Mouse (Mus musculus): Measurements from ENCODE around the gene Fndc8. TPM values are rescaled to one million over a fixed set of nuclear protein-coding genes. Genes with fewer than 3 reads are reported as not detected.
A peak's percentile ranks its signal among the peaks of the same experiment; 100 is the strongest.

Fndc8 gene
- total and polyA plus RNA-seq, 3 experiments: 0.08 to 0.36 TPM; not detected in 1

DNA sequence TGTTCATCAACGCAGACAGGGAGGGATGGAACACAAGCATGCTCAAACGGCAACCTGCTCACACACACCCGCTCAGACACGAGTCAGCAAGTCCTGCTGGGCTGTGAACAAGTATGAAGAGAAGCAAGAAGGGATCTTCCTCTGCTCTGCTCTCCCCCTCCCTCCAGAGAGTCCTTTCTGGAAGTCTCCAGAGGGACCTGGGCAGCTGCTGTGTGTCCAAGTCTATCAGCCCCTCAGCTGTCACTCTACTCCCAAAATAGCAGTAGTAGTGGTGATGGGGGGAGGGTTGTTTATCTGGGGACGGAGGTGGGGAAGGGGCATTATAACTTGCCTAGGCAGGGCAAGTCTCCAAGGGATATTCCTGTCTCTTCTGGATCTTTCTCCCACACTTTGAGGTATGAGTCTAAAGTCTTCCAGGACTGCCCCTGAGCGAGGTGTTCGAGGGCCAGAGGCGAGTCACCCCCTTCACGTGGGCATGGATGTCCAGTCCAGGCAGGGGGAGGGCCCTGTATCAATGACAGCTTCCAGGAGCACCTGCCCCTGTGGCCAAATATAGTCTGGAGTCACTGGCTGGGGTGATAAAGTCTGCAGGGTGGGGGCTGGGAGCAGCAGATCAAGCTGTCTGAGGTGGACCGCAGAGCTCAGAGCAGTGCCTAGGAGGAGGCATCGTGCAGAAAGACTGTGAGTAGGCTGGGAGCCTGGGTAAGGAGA lies 18.9 kb downstream of the Fndc8 start:
- H3K4me3 ChIP-seq (replicated peaks in 1 of 3; ENCODE audit: low read depth in 2 of 3, low read length in 2 of 3, poor library complexity in 1 of 3): no peak overlapping the region
- DNase-seq (ENCODE audit: extremely low read depth): no peak
- H3K27ac ChIP-seq (ENCODE audit: insufficient read depth, low read depth): no peak overlapping the region
- H3K79me2 ChIP-seq (replicated peaks; ENCODE audit: control insufficient read depth, extremely low read depth, insufficient read depth, poor library complexity, severe bottlenecking): peaks cover 16% of the 10 kb centered on the region
- peaks cover 3 to 25% of the 10 kb centered on the region in 2 experiments; a peak in 2 of 4 replicates for H3K4me1 ChIP-seq (ENCODE audit: control insufficient read depth in 1 of 2, insufficient read depth in 2 of 2)
- TF ChIP-seq ELF1 (IDR thresholded peaks at IDR 0.05; ENCODE audit: low read depth, low read length) (no peak), ZKSCAN1 (IDR thresholded peaks at IDR 0.05; ENCODE audit: borderline replicate concordance, low read depth, low read length) (no peak), UBTF (IDR thresholded peaks at IDR 0.05; ENCODE audit: low read depth, low read length) (no peak), GABPA (IDR thresholded peaks at IDR 0.05; ENCODE audit: insufficient replicate concordance, low read depth, low read length) (no peak), NRF1 (IDR thresholded peaks at IDR 0.05; ENCODE audit: low read depth, low read length) (no peak), MXI1 (IDR thresholded peaks at IDR 0.05; ENCODE audit: low read depth, low read length) (no peak), MYC (IDR thresholded peaks at IDR 0.05; ENCODE audit: low read depth, low read length) (no peak), KAT2A (IDR thresholded peaks at IDR 0.05; ENCODE audit: insufficient replicate concordance, low read length) (no peak), CHD2 (IDR thresholded peaks at IDR 0.05; ENCODE audit: low read length) (no peak), PAX5 (IDR thresholded peaks at IDR 0.05; ENCODE audit: low read length) (no peak), USF1 (IDR thresholded peaks at IDR 0.05; ENCODE audit: low read depth, low read length) (no peak)
- in situ Hi-C loops (cut with MboI; ENCODE audit: low pct_ligation_motif_present, low pct_unique_long_range_greater_than_20kb, low sequenced_read_pairs) (loop anchor here (10.0 to 25.0 kb wide), 3 partner anchors 276 to 501 kb away; partner anchors contain the start of genes Rasl10b, Slfn3 and Slfn4), dilution Hi-C loops (cut with MboI; ENCODE audit: extremely low pct_ligation_motif_present, extremely low pct_unique_long_range_greater_than_20kb, low sequenced_read_pairs) (no loop called here)
- peaks cover 8 to 15% of the 10 kb centered on the region in 2 experiments for H3K36me3 ChIP-seq (replicated peaks in 1 of 2; ENCODE audit: control insufficient read depth in 1 of 2, insufficient read depth in 1 of 2, low read length in 1 of 2)
- H3K4me2 ChIP-seq (ENCODE audit: insufficient read depth, low read depth, poor library complexity, severe bottlenecking): no peak overlapping the region
- no peaks in the 10 kb centered on the region for H3K9me3 ChIP-seq (replicated peaks; ENCODE audit: low read length)
- H3K9ac ChIP-seq (ENCODE audit: insufficient read depth, low read depth): no peak overlapping the region
- H3K27me3 ChIP-seq (replicated peaks): peaks cover 29% of the 10 kb centered on the region

DNA sequence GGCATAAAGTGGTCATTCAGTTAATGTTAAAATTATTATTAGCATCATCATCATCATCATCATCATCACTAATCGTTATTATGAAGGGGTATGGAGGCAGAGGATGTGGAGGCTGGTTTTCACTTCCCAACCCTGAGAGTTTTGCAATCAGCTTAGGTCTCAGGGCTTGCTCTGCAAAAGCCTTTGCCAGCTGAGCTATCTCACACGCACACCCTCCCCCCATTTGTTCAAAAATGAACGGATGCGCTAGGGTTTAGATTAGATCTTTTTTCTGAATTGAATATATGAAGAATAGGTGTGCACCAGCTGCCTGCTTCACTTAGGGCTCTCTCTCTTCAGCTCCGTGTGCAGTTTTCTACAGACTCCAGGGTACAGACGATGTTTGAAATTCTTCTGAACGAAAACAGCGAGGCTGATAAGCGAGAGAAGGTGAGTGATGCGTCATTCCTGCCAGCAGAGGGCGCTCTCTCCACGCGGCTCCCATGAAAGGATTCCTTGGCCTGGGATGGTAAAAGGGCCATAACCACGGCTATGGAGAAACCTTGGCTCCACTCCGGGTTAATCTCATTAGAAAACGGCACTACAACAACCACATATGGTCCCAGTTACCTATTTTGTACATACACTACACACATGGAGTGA lies 22.9 kb downstream of the Fndc8 start:
- peaks cover 5 to 18% of the 10 kb centered on the region in 2 experiments; a peak in 3 of 4 replicates for H3K4me1 ChIP-seq (ENCODE audit: control insufficient read depth in 1 of 2, insufficient read depth in 2 of 2)
- no peak overlapping the region for H3K4me3 ChIP-seq (replicated peaks in 1 of 3; ENCODE audit: low read depth in 2 of 3, low read length in 2 of 3, poor library complexity in 1 of 3)
- H3K4me2 ChIP-seq (ENCODE audit: insufficient read depth, low read depth, poor library complexity, severe bottlenecking): peak overlapping the region; percentile 84
- dilution Hi-C loops (cut with MboI; ENCODE audit: extremely low pct_ligation_motif_present, extremely low pct_unique_long_range_greater_than_20kb, low sequenced_read_pairs) (no loop called here), in situ Hi-C loops (cut with MboI; ENCODE audit: low pct_ligation_motif_present, low pct_unique_long_range_greater_than_20kb, low sequenced_read_pairs) (loop anchor here (5.0 to 25.0 kb wide), 4 partner anchors 117 to 497 kb away; partner anchors contain the start of genes Rasl10b, Slfn3 and Slfn4)
- peaks cover 26% of the 10 kb centered on the region for H3K27me3 ChIP-seq (replicated peaks)
- no peaks in the 10 kb centered on the region for H3K36me3 ChIP-seq (replicated peaks in 1 of 2; ENCODE audit: control insufficient read depth in 1 of 2, insufficient read depth in 1 of 2, low read length in 1 of 2)
- DNase-seq (ENCODE audit: extremely low read depth): peak; percentile 85
- H3K79me2 ChIP-seq (replicated peaks; ENCODE audit: control insufficient read depth, extremely low read depth, insufficient read depth, poor library complexity, severe bottlenecking): no peaks in the 10 kb centered on the region
- TF ChIP-seq MXI1 (IDR thresholded peaks at IDR 0.05; ENCODE audit: low read depth, low read length) (peak; percentile 65; the same call in 1 of the 2 replicates), NRF1 (IDR thresholded peaks at IDR 0.05; ENCODE audit: low read depth, low read length) (peak; percentile 40; the same call in 1 of the 2 replicates), GABPA (IDR thresholded peaks at IDR 0.05; ENCODE audit: insufficient replicate concordance, low read depth, low read length) (no peak), JUN (IDR thresholded peaks at IDR 0.05; ENCODE audit: insufficient read depth, low read depth, low read length) (0 out of 2 replicates have a peak, but pooled peaks have one; percentile 18), CTCF (conservative IDR thresholded peaks at IDR 0.05 in 1 of 2, IDR thresholded peaks at IDR 0.05 in 1 of 2; ENCODE audit: low read depth in 2 of 2, low read length in 2 of 2) (peak; percentile 97 to 99), MYC (IDR thresholded peaks at IDR 0.05; ENCODE audit: low read depth, low read length) (0 out of 2 replicates have a peak, but pooled peaks have one; percentile 29), SMC3 (IDR thresholded peaks at IDR 0.05; ENCODE audit: low read depth, low read length) (peak; percentile 99), MAX (IDR thresholded peaks at IDR 0.05; ENCODE audit: low read length) (0 out of 2 replicates have a peak, but pooled peaks have one; percentile 38), JUND (conservative IDR thresholded peaks at IDR 0.05; ENCODE audit: low read depth, low read length) (0 out of 2 replicates have a peak, but pooled peaks have one; percentile 29), SIN3A (IDR thresholded peaks at IDR 0.05; ENCODE audit: low read length) (peak; percentile 49; the same call in 1 of the 2 replicates), PAX5 (IDR thresholded peaks at IDR 0.05; ENCODE audit: low read length) (no peak), NELFE (IDR thresholded peaks at IDR 0.05; ENCODE audit: low read depth, low read length) (peak; percentile 60; the same call in 1 of the 2 replicates), E2F4 (IDR thresholded peaks at IDR 0.05; ENCODE audit: insufficient replicate concordance, low read depth, low read length) (no peak), HCFC1 (IDR thresholded peaks at IDR 0.05; ENCODE audit: low read depth, low read length) (no peak), RAD21 (IDR thresholded peaks at IDR 0.05; ENCODE audit: low read depth, low read length) (peak; percentile 100), TCF12 (IDR thresholded peaks at IDR 0.05; ENCODE audit: low read depth, low read length) (peak; percentile 54; the same call in 1 of the 2 replicates), IRF4 (IDR thresholded peaks at IDR 0.05; ENCODE audit: low read depth, low read length) (peak; percentile 59; the same call in 1 of the 2 replicates), ZC3H11A (IDR thresholded peaks at IDR 0.05; ENCODE audit: low read depth, low read length) (peak; percentile 99)
- no peak overlapping the region for H3K27ac ChIP-seq (ENCODE audit: insufficient read depth, low read depth)
- H3K9me3 ChIP-seq (replicated peaks; ENCODE audit: low read length): no peaks in the 10 kb centered on the region
- H3K9ac ChIP-seq (ENCODE audit: insufficient read depth, low read depth): no peak overlapping the region

Data from CH12.LX (cell line).